Mouse (Mus musculus): ENCODE measurements around the gene 1700029H14Rik. TPM values are rescaled to one million over a fixed set of nuclear protein-coding genes. Genes with fewer than 3 reads are reported as not detected.

Gene 1700029H14Rik
- polyA plus RNA-seq, 1 experiment from 2014 or later, result not detected

GRCm38 (mm10) chr8:13600204-13600603 is 37.9 kb upstream of the 1700029H14Rik start:
- H3K9me3 ChIP-seq (ENCODE audit: control insufficient read depth, low read length), result no peaks in the 10 kb centered on the region
- no peak overlapping the region for H3K4me2 ChIP-seq (ENCODE audit: low read depth, severe bottlenecking)
- H3K27ac ChIP-seq (replicated peaks; ENCODE audit: low read depth, low read length), result no peak overlapping the region
- H3K4me3 ChIP-seq (ENCODE audit: low read depth, low read length), result no peak overlapping the region
- DNase-seq (ENCODE audit: low spot score) (no peak), ATAC-seq (ENCODE audit: insufficient number of reproducible peaks, low FRiP score, low TSS enrichment, low read depth) (no peak)
- no peaks in the 10 kb centered on the region; the same call in 1 of the 2 replicates for H3K36me3 ChIP-seq (ENCODE audit: control insufficient read depth, insufficient read depth, low read length)
- no peaks in the 10 kb centered on the region for H3K27me3 ChIP-seq (ENCODE audit: control insufficient read depth, insufficient read depth, low read length)
- no peak overlapping the region for H3K9ac ChIP-seq (ENCODE audit: low read length)
- no peaks in the 10 kb centered on the region for H3K4me1 ChIP-seq (ENCODE audit: control insufficient read depth, insufficient read depth, low read length)
- 69% methylated on average over 7 of the region's 7 CpGs for WGBS

GRCm38 (mm10) chr8:13597777-13598176 is 35.5 kb upstream of the 1700029H14Rik start:
- Histone ChIP-seq H3K9me3 (ENCODE audit: control insufficient read depth, low read length) (no peaks in the 10 kb centered on the region), H3K27ac (replicated peaks; ENCODE audit: low read depth, low read length) (no peak overlapping the region), H3K27me3 (ENCODE audit: control insufficient read depth, insufficient read depth, low read length) (no peaks in the 10 kb centered on the region), H3K9ac (ENCODE audit: low read length) (no peak overlapping the region), H3K4me2 (ENCODE audit: low read depth, severe bottlenecking) (no peak overlapping the region), H3K36me3 (ENCODE audit: control insufficient read depth, insufficient read depth, low read length) (no peaks in the 10 kb centered on the region; the same call in 1 of the 2 replicates), H3K4me1 (ENCODE audit: control insufficient read depth, insufficient read depth, low read length) (no peaks in the 10 kb centered on the region), H3K4me3 (ENCODE audit: low read depth, low read length) (no peak overlapping the region)
- ATAC-seq (ENCODE audit: insufficient number of reproducible peaks, low FRiP score, low TSS enrichment, low read depth) (no peak), DNase-seq (ENCODE audit: low spot score) (no peak)
- WGBS, result 93% methylated on average over 6 of the region's 6 CpGs

GRCm38 (mm10) chr8:13595861-13596260 is 33.6 kb upstream of the 1700029H14Rik start:
- no peak overlapping the region for H3K27ac ChIP-seq (replicated peaks; ENCODE audit: low read depth, low read length)
- H3K27me3 ChIP-seq (ENCODE audit: control insufficient read depth, insufficient read depth, low read length), result no peaks in the 10 kb centered on the region
- ATAC-seq (ENCODE audit: insufficient number of reproducible peaks, low FRiP score, low TSS enrichment, low read depth) (no peak), DNase-seq (ENCODE audit: low spot score) (no peak)
- H3K4me3 ChIP-seq (ENCODE audit: low read depth, low read length), result no peak overlapping the region
- no peaks in the 10 kb centered on the region for H3K9me3 ChIP-seq (ENCODE audit: control insufficient read depth, low read length)
- WGBS, result 82% methylated on average over 6 of the region's 6 CpGs
- H3K9ac ChIP-seq (ENCODE audit: low read length), result no peak overlapping the region
- no peaks in the 10 kb centered on the region; the same call in 1 of the 2 replicates for H3K36me3 ChIP-seq (ENCODE audit: control insufficient read depth, insufficient read depth, low read length)
- H3K4me2 ChIP-seq (ENCODE audit: low read depth, severe bottlenecking), result no peak overlapping the region
- H3K4me1 ChIP-seq (ENCODE audit: control insufficient read depth, insufficient read depth, low read length), result no peaks in the 10 kb centered on the region

- H3K9ac ChIP-seq (ENCODE audit: low read length), result no peak overlapping the region
- no peaks in the 10 kb centered on the region for H3K27me3 ChIP-seq (ENCODE audit: control insufficient read depth, insufficient read depth, low read length)
- 77% methylated on average over 11 of the region's 11 CpGs for WGBS
- no peaks in the 10 kb centered on the region for H3K4me1 ChIP-seq (ENCODE audit: control insufficient read depth, insufficient read depth, low read length)
- ATAC-seq (ENCODE audit: insufficient number of reproducible peaks, low FRiP score, low TSS enrichment, low read depth) (no peak), DNase-seq (ENCODE audit: low spot score) (no peak)
- H3K36me3 ChIP-seq (ENCODE audit: control insufficient read depth, insufficient read depth, low read length), result no peaks in the 10 kb centered on the region; the same call in 1 of the 2 replicates
- no peak overlapping the region for H3K4me2 ChIP-seq (ENCODE audit: low read depth, severe bottlenecking)
- H3K27ac ChIP-seq (replicated peaks; ENCODE audit: low read depth, low read length), result no peak overlapping the region
- no peak overlapping the region for H3K4me3 ChIP-seq (ENCODE audit: low read depth, low read length)
- no peaks in the 10 kb centered on the region for H3K9me3 ChIP-seq (ENCODE audit: control insufficient read depth, low read length)
Measured at GRCm38 (mm10) chr8:13594884-13595323, 32.6 kb upstream of the 1700029H14Rik start.

GRCm38 (mm10) chr8:13593340-13593739 is 31.1 kb upstream of the 1700029H14Rik start:
- H3K4me3 ChIP-seq (ENCODE audit: low read depth, low read length), result no peak overlapping the region
- H3K9ac ChIP-seq (ENCODE audit: low read length), result no peak overlapping the region
- H3K9me3 ChIP-seq (ENCODE audit: control insufficient read depth, low read length), result no peaks in the 10 kb centered on the region
- H3K27me3 ChIP-seq (ENCODE audit: control insufficient read depth, insufficient read depth, low read length), result no peaks in the 10 kb centered on the region
- ATAC-seq (ENCODE audit: insufficient number of reproducible peaks, low FRiP score, low TSS enrichment, low read depth), result no peak
- H3K4me1 ChIP-seq (ENCODE audit: control insufficient read depth, insufficient read depth, low read length), result no peaks in the 10 kb centered on the region
- no peak for DNase-seq (ENCODE audit: low spot score)
- H3K27ac ChIP-seq (replicated peaks; ENCODE audit: low read depth, low read length), result no peak overlapping the region
- H3K4me2 ChIP-seq (ENCODE audit: low read depth, severe bottlenecking), result no peak overlapping the region
- H3K36me3 ChIP-seq (ENCODE audit: control insufficient read depth, insufficient read depth, low read length), result no peaks in the 10 kb centered on the region; the same call in 1 of the 2 replicates
- WGBS, result 86% methylated on average over 8 of the region's 8 CpGs

- WGBS, result 85% methylated on average over 6 of the region's 6 CpGs
- no peaks in the 10 kb centered on the region for H3K27me3 ChIP-seq (ENCODE audit: control insufficient read depth, insufficient read depth, low read length)
- H3K4me2 ChIP-seq (ENCODE audit: low read depth, severe bottlenecking), result no peak overlapping the region
- no peak overlapping the region for H3K4me3 ChIP-seq (ENCODE audit: low read depth, low read length)
- ATAC-seq (ENCODE audit: insufficient number of reproducible peaks, low FRiP score, low TSS enrichment, low read depth) (no peak), DNase-seq (ENCODE audit: low spot score) (no peak)
- H3K4me1 ChIP-seq (ENCODE audit: control insufficient read depth, insufficient read depth, low read length), result no peaks in the 10 kb centered on the region
- H3K36me3 ChIP-seq (ENCODE audit: control insufficient read depth, insufficient read depth, low read length), result no peaks in the 10 kb centered on the region
- H3K9ac ChIP-seq (ENCODE audit: low read length), result no peak overlapping the region
- H3K27ac ChIP-seq (replicated peaks; ENCODE audit: low read depth, low read length), result no peak overlapping the region
- no peaks in the 10 kb centered on the region for H3K9me3 ChIP-seq (ENCODE audit: control insufficient read depth, low read length)
Measured at GRCm38 (mm10) chr8:13591246-13591645, 29.0 kb upstream of the 1700029H14Rik start.

- Histone ChIP-seq H3K4me1 (ENCODE audit: control insufficient read depth, insufficient read depth, low read length) (no peaks in the 10 kb centered on the region), H3K36me3 (ENCODE audit: control insufficient read depth, insufficient read depth, low read length) (no peaks in the 10 kb centered on the region), H3K27me3 (ENCODE audit: control insufficient read depth, insufficient read depth, low read length) (no peaks in the 10 kb centered on the region), H3K4me3 (ENCODE audit: low read depth, low read length) (no peak overlapping the region), H3K9me3 (ENCODE audit: control insufficient read depth, low read length) (no peaks in the 10 kb centered on the region), H3K9ac (ENCODE audit: low read length) (no peak overlapping the region), H3K27ac (replicated peaks; ENCODE audit: low read depth, low read length) (no peak overlapping the region), H3K4me2 (ENCODE audit: low read depth, severe bottlenecking) (no peak overlapping the region)
- no peak for ATAC-seq (ENCODE audit: insufficient number of reproducible peaks, low FRiP score, low TSS enrichment, low read depth)
- no peak for DNase-seq (ENCODE audit: low spot score)
- 80% methylated on average over 6 of the region's 6 CpGs for WGBS
Measured at GRCm38 (mm10) chr8:13589071-13589470, 26.8 kb upstream of the 1700029H14Rik start.

- H3K27ac ChIP-seq (replicated peaks; ENCODE audit: low read depth, low read length), result no peak overlapping the region
- no peak for ATAC-seq (ENCODE audit: insufficient number of reproducible peaks, low FRiP score, low TSS enrichment, low read depth)
- H3K36me3 ChIP-seq (ENCODE audit: control insufficient read depth, insufficient read depth, low read length), result no peaks in the 10 kb centered on the region
- no peak for DNase-seq (ENCODE audit: low spot score)
- no peak overlapping the region for H3K9ac ChIP-seq (ENCODE audit: low read length)
- no peaks in the 10 kb centered on the region for H3K9me3 ChIP-seq (ENCODE audit: control insufficient read depth, low read length)
- no peak overlapping the region for H3K4me2 ChIP-seq (ENCODE audit: low read depth, severe bottlenecking)
- H3K27me3 ChIP-seq (ENCODE audit: control insufficient read depth, insufficient read depth, low read length), result no peaks in the 10 kb centered on the region
- no peaks in the 10 kb centered on the region for H3K4me1 ChIP-seq (ENCODE audit: control insufficient read depth, insufficient read depth, low read length)
- 83% methylated on average over 8 of the region's 8 CpGs for WGBS
- no peak overlapping the region for H3K4me3 ChIP-seq (ENCODE audit: low read depth, low read length)
Measured at GRCm38 (mm10) chr8:13584652-13585051, 22.4 kb upstream of the 1700029H14Rik start.

- ATAC-seq (ENCODE audit: insufficient number of reproducible peaks, low FRiP score, low TSS enrichment, low read depth), result no peak
- no peak overlapping the region for H3K9ac ChIP-seq (ENCODE audit: low read length)
- H3K4me2 ChIP-seq (ENCODE audit: low read depth, severe bottlenecking), result no peak overlapping the region
- no peaks in the 10 kb centered on the region for H3K9me3 ChIP-seq (ENCODE audit: control insufficient read depth, low read length)
- 86% methylated on average over 6 of the region's 6 CpGs for WGBS
- DNase-seq (ENCODE audit: low spot score), result no peak
- no peak overlapping the region for H3K27ac ChIP-seq (replicated peaks; ENCODE audit: low read depth, low read length)
- H3K36me3 ChIP-seq (ENCODE audit: control insufficient read depth, insufficient read depth, low read length), result peaks cover 2% of the 10 kb centered on the region; the same call in 1 of the 2 replicates
- H3K4me1 ChIP-seq (ENCODE audit: control insufficient read depth, insufficient read depth, low read length), result no peaks in the 10 kb centered on the region
- H3K27me3 ChIP-seq (ENCODE audit: control insufficient read depth, insufficient read depth, low read length), result no peaks in the 10 kb centered on the region
- no peak overlapping the region for H3K4me3 ChIP-seq (ENCODE audit: low read depth, low read length)
Measured at GRCm38 (mm10) chr8:13577869-13578268, 15.6 kb upstream of the 1700029H14Rik start.

All from limb, embryonic 11.5 days (tissue).